Mouse (Mus musculus): Measurements from ENCODE around the gene Eml4. TPM values are rescaled to one million over a fixed set of nuclear protein-coding genes. Genes with fewer than 3 reads are reported as not detected.

The Eml4 gene
- polyA plus RNA-seq, 1 experiment from 2014 or later: 22.7 TPM

- Histone ChIP-seq H3K9ac (ENCODE audit: low read depth, low read length) (no peak overlapping the region), H3K4me3 (ENCODE audit: low read length) (no peak overlapping the region), H3K4me2 (ENCODE audit: low read length) (no peak overlapping the region), H3K36me3 (ENCODE audit: control insufficient read depth, insufficient read depth, low read length) (0 out of 2 replicates have a peak, but pooled peaks cover 4% of the 10 kb centered on the region), H3K4me1 (ENCODE audit: control insufficient read depth, insufficient read depth, low read depth, low read length) (no peaks in the 10 kb centered on the region), H3K9me3 (ENCODE audit: control insufficient read depth, low read length) (no peaks in the 10 kb centered on the region), H3K27me3 (replicated peaks; ENCODE audit: control insufficient read depth, insufficient read depth, low read length) (no peaks in the 10 kb centered on the region), H3K27ac (ENCODE audit: low read depth, low read length) (no peak overlapping the region)
- no peak for ATAC-seq
- 36% methylated on average over 3 of the region's 3 CpGs for WGBS
Measured at GRCm38 (mm10) chr17:83487762-83488161, 137.0 kb downstream of the Eml4 start.

DNA sequence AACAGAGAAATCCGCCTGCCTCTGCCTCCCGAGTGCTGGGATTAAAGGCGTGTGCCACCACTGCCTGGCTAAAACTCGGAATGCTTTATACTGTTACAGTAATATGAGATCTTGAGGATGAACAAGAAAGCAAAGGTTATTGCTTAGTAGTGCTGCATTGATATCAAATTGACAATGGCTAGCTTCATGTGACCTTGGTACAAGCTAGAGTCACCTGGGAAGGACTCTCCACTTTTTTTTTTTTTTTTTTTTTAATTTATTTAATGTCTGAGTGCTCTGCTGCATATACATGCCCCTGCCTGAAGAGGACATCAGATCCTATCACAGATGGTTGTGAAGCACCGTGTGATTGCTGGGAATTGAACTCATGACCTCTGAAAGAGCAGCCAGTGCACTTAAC lies 148.2 kb downstream of the Eml4 start:
- H3K36me3 ChIP-seq (ENCODE audit: control insufficient read depth, insufficient read depth, low read length): peaks cover 28% of the 10 kb centered on the region
- WGBS: 92% methylated on average over 5 of the region's 5 CpGs

DNA sequence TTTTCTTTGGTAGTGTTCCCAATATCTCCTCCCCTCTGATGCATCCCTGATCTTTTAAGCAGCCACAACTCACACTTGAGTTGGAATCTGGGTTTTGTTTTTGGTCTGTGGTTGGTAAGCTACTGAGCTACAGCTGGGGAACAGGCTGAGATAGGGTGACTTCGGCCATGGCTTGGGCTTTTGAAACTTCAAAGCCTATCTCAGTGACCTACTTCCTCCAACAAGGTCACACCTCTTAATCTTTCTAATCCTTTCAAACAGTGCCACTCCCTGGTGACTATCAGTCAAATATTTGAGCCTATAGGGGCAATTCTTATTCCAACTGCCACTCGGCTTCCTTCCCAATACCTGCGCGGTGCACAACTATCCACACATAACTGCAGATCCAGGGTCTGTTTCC lies 149.0 kb downstream of the Eml4 start:
- Histone ChIP-seq H3K27me3 (replicated peaks; ENCODE audit: control insufficient read depth, insufficient read depth, low read length) (no peaks in the 10 kb centered on the region), H3K4me3 (ENCODE audit: low read length) (no peak overlapping the region), H3K36me3 (ENCODE audit: control insufficient read depth, insufficient read depth, low read length) (peaks cover 28% of the 10 kb centered on the region), H3K4me2 (ENCODE audit: low read length) (no peak overlapping the region), H3K9me3 (ENCODE audit: control insufficient read depth, low read length) (no peaks in the 10 kb centered on the region; the same call in 1 of the 2 replicates), H3K4me1 (ENCODE audit: control insufficient read depth, insufficient read depth, low read depth, low read length) (no peaks in the 10 kb centered on the region), H3K9ac (ENCODE audit: low read depth, low read length) (no peak overlapping the region), H3K27ac (ENCODE audit: low read depth, low read length) (no peak overlapping the region)
- no peak for ATAC-seq
- 93% methylated on average over 4 of the region's 4 CpGs for WGBS

More for the DNA sequence above, 148.2 kb downstream of the Eml4 start:
- no peak overlapping the region for H3K27ac ChIP-seq (ENCODE audit: low read depth, low read length)
- no peak overlapping the region for H3K4me2 ChIP-seq (ENCODE audit: low read length)
- no peak for ATAC-seq
- no peak overlapping the region for H3K4me3 ChIP-seq (ENCODE audit: low read length)
- H3K27me3 ChIP-seq (replicated peaks; ENCODE audit: control insufficient read depth, insufficient read depth, low read length): no peaks in the 10 kb centered on the region
- H3K4me1 ChIP-seq (ENCODE audit: control insufficient read depth, insufficient read depth, low read depth, low read length): no peaks in the 10 kb centered on the region
- H3K9me3 ChIP-seq (ENCODE audit: control insufficient read depth, low read length): no peaks in the 10 kb centered on the region; the same call in 1 of the 2 replicates
- H3K9ac ChIP-seq (ENCODE audit: low read depth, low read length): no peak overlapping the region

DNA sequence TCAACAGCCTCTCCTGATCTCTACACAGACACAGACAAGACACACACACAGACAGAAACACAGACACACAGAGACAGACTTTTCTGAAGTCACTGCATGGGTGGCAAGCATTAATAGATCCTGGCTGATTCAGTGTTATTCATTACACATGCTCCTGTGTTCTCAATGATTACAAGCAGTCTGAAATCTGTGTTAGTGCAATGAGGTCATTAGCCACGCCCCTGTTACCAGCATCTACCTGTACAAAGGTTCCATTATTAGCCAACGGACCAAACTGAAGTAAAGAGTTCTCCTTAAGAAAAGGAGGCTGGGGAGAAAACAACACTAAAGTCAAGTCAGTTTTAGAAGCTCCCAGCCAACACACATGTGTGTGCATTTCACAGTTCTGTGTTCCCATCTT lies 153.0 kb downstream of the Eml4 start:
- H3K9ac ChIP-seq (ENCODE audit: low read depth, low read length): no peak overlapping the region
- 94% methylated on average over 2 of the region's 2 CpGs for WGBS
- H3K27me3 ChIP-seq (replicated peaks; ENCODE audit: control insufficient read depth, insufficient read depth, low read length): no peaks in the 10 kb centered on the region
- H3K9me3 ChIP-seq (ENCODE audit: control insufficient read depth, low read length): no peaks in the 10 kb centered on the region
- H3K27ac ChIP-seq (ENCODE audit: low read depth, low read length): no peak overlapping the region
- ATAC-seq: no peak
- no peak overlapping the region for H3K4me3 ChIP-seq (ENCODE audit: low read length)
- peaks cover 17% of the 10 kb centered on the region for H3K36me3 ChIP-seq (ENCODE audit: control insufficient read depth, insufficient read depth, low read length)
- no peaks in the 10 kb centered on the region for H3K4me1 ChIP-seq (ENCODE audit: control insufficient read depth, insufficient read depth, low read depth, low read length)
- H3K4me2 ChIP-seq (ENCODE audit: low read length): no peak overlapping the region

- H3K4me3 ChIP-seq (ENCODE audit: low read length): no peak overlapping the region
- WGBS: 97% methylated on average over 3 of the region's 3 CpGs
- no peaks in the 10 kb centered on the region for H3K9me3 ChIP-seq (ENCODE audit: control insufficient read depth, low read length)
- no peak overlapping the region for H3K4me2 ChIP-seq (ENCODE audit: low read length)
- no peaks in the 10 kb centered on the region for H3K36me3 ChIP-seq (ENCODE audit: control insufficient read depth, insufficient read depth, low read length)
- H3K4me1 ChIP-seq (ENCODE audit: control insufficient read depth, insufficient read depth, low read depth, low read length): peaks cover 15% of the 10 kb centered on the region
- no peak for ATAC-seq
- no peaks in the 10 kb centered on the region for H3K27me3 ChIP-seq (replicated peaks; ENCODE audit: control insufficient read depth, insufficient read depth, low read length)
- no peak overlapping the region for H3K9ac ChIP-seq (ENCODE audit: low read depth, low read length)
- H3K27ac ChIP-seq (ENCODE audit: low read depth, low read length): no peak overlapping the region
Measured at GRCm38 (mm10) chr17:83512130-83512529, 161.4 kb downstream of the Eml4 start.

- Histone ChIP-seq H3K4me2 (ENCODE audit: low read length) (peak overlapping the region; percentile 82), H3K9ac (ENCODE audit: low read depth, low read length) (peak overlapping the region; percentile 78), H3K27me3 (replicated peaks; ENCODE audit: control insufficient read depth, insufficient read depth, low read length) (no peaks in the 10 kb centered on the region), H3K9me3 (ENCODE audit: control insufficient read depth, low read length) (no peaks in the 10 kb centered on the region), H3K36me3 (ENCODE audit: control insufficient read depth, insufficient read depth, low read length) (no peaks in the 10 kb centered on the region), H3K4me3 (ENCODE audit: low read length) (peak overlapping the region; percentile 80), H3K4me1 (ENCODE audit: control insufficient read depth, insufficient read depth, low read depth, low read length) (peaks cover 15% of the 10 kb centered on the region), H3K27ac (ENCODE audit: low read depth, low read length) (peak overlapping the region; percentile 87)
- ATAC-seq: peak; percentile 68
- under 1% methylated on average over 24 of the region's 24 CpGs for WGBS
Measured at GRCm38 (mm10) chr17:83513655-83514212, 163.0 kb downstream of the Eml4 start.

DNA sequence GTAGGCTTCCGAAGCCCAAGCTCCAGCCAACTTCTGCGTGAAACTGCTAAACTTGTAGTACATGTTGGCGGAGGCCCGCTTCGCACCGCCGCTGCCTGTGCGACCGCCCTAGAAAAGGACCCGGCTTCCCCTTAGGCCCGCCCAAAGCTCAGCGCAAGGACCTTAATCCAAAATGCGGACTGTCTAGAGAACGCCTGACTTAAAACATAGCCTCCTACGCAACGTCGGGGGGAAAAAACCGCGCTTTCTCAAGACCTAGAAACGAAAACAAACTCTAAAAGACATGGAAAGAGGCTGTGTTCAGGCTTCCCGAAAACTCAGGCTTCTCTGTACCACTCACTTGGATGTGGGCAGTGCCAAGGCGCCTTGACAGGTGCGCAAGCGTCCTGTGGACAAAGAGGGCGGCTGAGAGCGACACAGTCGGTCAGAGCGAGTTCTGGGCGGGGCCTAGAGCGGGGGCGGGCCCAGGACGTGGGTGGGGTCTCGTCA lies 163.5 kb downstream of the Eml4 start:
- peak overlapping the region; percentile 78 for H3K9ac ChIP-seq (ENCODE audit: low read depth, low read length)
- peaks cover 15% of the 10 kb centered on the region for H3K4me1 ChIP-seq (ENCODE audit: control insufficient read depth, insufficient read depth, low read depth, low read length)
- WGBS: under 1% methylated on average over 33 of the region's 33 CpGs
- H3K9me3 ChIP-seq (ENCODE audit: control insufficient read depth, low read length): no peaks in the 10 kb centered on the region
- ATAC-seq: peak; percentile 99
- H3K27ac ChIP-seq (ENCODE audit: low read depth, low read length): peak overlapping the region; percentile 87
- peak overlapping the region; percentile 80 for H3K4me3 ChIP-seq (ENCODE audit: low read length)
- H3K4me2 ChIP-seq (ENCODE audit: low read length): peak overlapping the region; percentile 82
- no peaks in the 10 kb centered on the region for H3K27me3 ChIP-seq (replicated peaks; ENCODE audit: control insufficient read depth, insufficient read depth, low read length)
- no peaks in the 10 kb centered on the region for H3K36me3 ChIP-seq (ENCODE audit: control insufficient read depth, insufficient read depth, low read length)

GRCm38 (mm10) chr17:83517280-83518015 lies 166.7 kb downstream of the Eml4 start, which contains the start of gene Cox7a2l:
Cox7a2l (minus strand) TSS chr17:83517330.
- H3K9ac ChIP-seq (ENCODE audit: low read depth, low read length): no peak within 1 kb of the TSS
- no peaks in the 10 kb centered on the region for H3K27me3 ChIP-seq (replicated peaks; ENCODE audit: control insufficient read depth, insufficient read depth, low read length)
- no peak for ATAC-seq
- no peaks in the 10 kb centered on the region for H3K36me3 ChIP-seq (ENCODE audit: control insufficient read depth, insufficient read depth, low read length)
- peaks cover 11% of the 10 kb centered on the region for H3K4me1 ChIP-seq (ENCODE audit: control insufficient read depth, insufficient read depth, low read depth, low read length)
- WGBS: 95% methylated on average over 8 of the region's 8 CpGs
- H3K27ac ChIP-seq (ENCODE audit: low read depth, low read length): no peak within 1 kb of the TSS
- no peaks in the 10 kb centered on the region for H3K9me3 ChIP-seq (ENCODE audit: control insufficient read depth, low read length)
- no peak within 1 kb of the TSS for H3K4me3 ChIP-seq (ENCODE audit: low read length)
- no peak within 1 kb of the TSS for H3K4me2 ChIP-seq (ENCODE audit: low read length)

GRCm38 (mm10) chr17:83521881-83522280 lies 171.2 kb downstream of the Eml4 start:
- H3K9me3 ChIP-seq (ENCODE audit: control insufficient read depth, low read length): no peaks in the 10 kb centered on the region
- no peaks in the 10 kb centered on the region for H3K27me3 ChIP-seq (replicated peaks; ENCODE audit: control insufficient read depth, insufficient read depth, low read length)
- H3K9ac ChIP-seq (ENCODE audit: low read depth, low read length): no peak overlapping the region
- no peak for ATAC-seq
- no peak overlapping the region for H3K4me2 ChIP-seq (ENCODE audit: low read length)
- 87% methylated on average over 4 of the region's 4 CpGs for WGBS
- H3K4me1 ChIP-seq (ENCODE audit: control insufficient read depth, insufficient read depth, low read depth, low read length): peaks cover 11% of the 10 kb centered on the region
- no peak overlapping the region for H3K27ac ChIP-seq (ENCODE audit: low read depth, low read length)
- no peaks in the 10 kb centered on the region for H3K36me3 ChIP-seq (ENCODE audit: control insufficient read depth, insufficient read depth, low read length)
- no peak overlapping the region for H3K4me3 ChIP-seq (ENCODE audit: low read length)

Measured in hindbrain, embryonic 16.5 days (tissue).